Mouse (Mus musculus) yolk sac, embryonic 10.5 days (tissue): ENCODE data around the gene Dlx5.

Experiments
- DNase-seq: peaks from one replicate; pipeline ENCODE4 v3.0.0-alpha.2; 2017; ENCODE audit warnings: low spot score

The Dlx5 gene

DNA sequence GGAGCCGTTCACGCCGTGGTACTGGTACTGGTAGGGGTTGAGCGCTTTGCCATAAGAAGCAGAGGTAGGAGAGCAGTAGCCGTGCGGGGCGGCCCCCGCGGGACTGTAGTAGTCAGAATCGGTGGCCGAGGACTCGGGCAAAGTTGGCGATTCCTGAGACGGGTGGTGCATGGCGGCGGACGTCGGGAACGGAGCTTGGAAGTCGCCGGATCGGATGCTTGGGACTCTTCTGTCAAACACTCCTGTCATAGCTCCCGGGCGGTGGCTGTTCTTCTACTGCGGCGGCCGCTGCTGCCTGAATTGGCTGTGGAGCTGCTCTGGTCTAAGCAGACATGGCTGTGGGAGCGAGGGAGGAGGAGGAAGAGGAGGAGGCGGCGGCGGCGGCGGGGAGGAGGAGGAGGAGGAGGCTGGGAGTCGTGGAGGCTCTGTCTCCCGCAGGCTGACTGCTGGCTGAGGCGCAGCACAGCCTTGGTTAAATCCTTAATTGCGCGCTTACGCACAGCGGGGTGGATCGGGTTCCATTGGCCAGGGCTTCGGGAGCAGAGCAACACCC, at the start of gene Dlx5:
Dlx5 (minus strand) TSS at position 448 of the 553 bp plus-strand sequence.
- no peak for DNase-seq

DNA sequence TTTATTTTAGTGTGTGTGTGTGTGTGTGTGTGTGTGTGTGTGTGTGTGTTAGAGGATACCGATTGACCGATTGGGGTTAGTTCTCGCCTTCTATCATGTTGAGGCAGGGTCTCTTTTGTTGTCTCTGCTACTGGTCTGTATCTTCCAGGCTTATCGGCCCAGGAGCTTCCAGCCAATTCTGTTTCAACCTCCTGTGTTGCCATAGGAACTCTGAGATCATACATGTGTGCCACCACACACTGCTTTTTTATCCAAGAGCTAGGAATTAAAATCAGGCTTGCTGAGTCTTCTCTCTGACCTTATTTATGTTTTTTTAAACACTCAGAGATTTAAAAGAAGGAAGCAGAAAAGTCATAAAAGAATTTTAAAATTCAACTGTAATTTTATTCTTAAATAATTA, 49.6 kb upstream of the Dlx5 start:
- no peak for DNase-seq

DNA sequence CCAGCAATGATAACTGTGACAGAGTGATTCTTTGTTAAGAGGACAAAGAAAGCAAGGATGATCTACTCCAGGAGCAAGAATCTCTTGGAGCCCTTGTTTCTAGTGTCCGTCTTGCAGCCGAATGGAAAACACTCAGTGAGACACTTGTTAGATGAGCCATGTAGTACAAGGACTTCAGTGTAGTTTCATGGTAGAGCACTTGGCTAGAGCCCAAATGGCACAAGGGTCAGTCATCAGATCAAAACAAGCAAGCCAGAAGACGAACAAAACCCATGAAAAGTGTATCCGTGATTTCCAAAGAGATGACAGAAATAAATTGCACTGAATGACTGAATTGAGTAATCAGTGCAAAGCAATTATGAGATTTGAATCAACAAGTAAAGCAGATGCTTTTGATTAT, 48.9 kb upstream of the Dlx5 start:
- DNase-seq = no peak

DNA sequence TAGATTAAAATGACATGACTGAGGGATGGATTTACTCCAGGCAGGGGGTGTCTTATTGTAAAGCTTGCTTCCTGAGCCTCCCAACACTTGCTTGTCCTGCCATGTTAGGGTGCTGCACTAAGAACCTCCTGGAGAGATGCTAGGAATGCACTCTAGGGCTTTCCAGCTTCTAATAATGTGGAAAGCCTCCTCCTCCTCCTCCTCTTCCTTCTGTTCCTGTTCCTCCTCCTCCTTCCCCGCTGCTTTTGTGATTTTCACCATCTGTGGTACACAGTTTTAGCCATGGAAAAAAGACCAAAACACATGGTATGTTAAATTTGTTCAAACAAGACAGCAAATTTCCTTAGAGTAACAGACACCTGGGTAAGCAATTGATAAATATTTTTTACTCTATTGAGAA, 43.4 kb upstream of the Dlx5 start:
- no peak for DNase-seq

DNA sequence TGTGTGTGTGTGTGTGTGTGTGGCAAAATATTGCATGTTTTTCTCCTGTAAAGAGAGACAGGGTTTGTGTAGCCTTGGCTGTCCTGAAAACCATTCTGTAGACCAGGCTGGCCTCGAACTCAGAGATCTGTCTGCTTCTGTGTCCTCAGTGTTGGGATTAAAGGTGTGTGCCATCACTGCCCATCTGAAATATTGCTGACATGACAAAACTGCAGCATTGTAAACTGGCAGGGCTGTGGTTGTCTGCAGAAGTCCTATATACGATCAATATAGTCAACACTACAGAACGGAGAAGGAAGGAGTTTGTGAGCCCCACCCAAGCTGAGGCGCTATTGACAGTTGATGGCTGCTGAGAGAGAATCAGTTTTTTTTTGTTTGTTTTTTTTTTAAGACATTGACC, 35.4 kb upstream of the Dlx5 start:
- no peak for DNase-seq

DNA sequence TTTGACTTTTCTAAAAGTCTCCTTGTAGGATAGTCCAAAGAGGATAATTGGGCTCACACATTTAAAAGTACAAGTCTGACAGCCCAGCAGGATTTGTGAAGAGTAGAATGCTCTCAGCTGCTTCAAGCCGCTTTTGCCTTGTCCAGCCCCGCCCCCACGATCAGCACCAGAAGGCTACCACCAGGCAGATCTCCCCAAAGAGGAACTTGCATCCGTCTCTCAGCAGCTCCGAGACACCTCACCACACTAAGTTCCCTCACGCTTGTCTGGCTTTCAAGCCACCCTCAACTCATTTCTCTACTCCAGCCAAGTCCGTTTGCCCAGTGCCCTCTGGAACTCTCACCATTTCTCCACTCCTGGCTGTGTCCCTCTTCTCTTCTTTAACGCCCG, 33.6 kb upstream of the Dlx5 start:
- no peak for DNase-seq

DNA sequence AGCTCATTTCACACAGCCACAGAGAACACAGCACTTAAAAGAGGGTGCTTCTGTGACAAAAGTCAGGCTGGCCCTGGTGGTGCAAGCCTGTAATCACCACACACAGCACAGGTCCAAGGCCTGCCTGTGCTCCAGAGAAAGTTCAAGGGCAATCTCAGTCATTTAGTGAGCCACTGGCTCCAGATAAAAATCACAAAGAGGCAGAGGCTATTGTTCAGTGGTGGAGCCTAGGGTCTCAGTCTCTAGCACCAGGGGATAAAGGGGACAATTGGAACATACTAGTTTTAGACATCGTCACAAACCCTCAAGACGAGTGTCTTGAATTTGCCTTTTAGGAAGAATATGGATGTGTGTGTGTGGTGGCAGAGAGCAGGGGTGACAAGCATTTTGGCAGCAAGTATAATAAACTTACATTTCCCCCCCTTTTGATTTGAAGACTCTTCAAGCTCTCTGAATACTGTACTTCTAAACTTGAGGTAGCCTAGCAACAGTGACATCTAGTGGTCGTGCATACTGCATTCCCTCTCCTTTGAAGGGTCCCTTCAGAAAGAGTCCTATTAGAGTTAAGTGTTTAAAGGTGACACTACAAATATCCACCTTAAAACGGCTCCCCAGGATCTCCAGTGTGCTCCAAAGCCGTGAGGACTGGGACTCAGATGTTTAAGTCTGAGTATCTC, 33.1 kb upstream of the Dlx5 start:
- DNase-seq = no peak

DNA sequence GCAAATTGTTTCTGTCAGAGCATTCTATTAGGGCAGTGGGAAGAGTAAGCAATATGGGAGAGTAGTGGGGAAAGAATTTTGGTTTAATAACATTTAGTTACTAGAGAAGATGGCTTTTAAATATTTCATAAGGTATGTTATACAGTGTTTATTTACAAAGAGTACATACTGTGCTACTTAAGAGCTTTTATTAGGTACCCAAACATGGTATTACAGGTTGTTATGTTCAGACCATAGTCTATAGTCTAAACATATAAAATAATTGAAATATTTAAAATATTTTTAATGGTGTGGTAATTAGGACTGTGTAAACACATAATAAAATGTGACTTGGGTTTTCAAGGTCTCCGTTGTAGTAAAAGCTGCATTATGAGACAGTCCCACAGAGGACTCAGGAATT, 32.4 kb upstream of the Dlx5 start:
- DNase-seq = no peak

DNA sequence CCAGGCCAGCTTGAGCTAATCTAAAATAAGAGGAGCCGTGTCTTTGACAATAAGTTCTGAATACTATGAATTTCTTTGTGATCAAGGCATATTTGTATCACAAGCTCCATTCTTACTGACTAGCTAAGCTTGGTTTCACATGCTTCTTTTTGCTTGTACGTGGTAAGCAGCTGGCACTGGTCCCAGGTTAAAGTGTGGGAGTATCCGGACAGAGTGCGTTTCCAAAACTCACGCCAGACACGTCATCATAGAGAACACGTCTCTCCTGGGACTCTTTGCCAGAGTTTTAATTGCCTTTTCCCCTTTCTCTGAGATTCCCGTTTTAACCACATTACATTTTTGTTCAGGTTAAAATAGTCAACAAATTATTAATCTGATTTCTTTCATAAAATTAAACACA, 27.7 kb upstream of the Dlx5 start:
- no peak for DNase-seq

DNA sequence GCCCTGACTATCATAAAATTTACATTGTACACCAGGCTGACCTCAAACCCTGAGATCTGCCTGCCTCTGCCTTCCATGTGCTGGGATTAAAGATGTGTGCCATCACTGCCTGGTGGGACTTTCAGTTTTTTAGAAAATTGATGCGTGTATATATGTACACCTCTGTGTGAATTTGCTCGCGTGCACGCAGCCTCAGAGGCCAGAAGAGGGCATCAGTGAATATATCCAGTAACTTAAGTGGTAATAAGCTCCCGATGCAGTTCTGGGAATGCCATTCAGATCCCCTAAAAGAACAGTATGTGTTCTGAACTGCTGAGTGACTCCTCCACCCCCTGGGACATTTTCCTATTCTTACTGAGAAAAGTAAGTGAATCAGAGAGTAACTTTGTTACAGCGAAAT, 8.2 kb upstream of the Dlx5 start:
- no peak for DNase-seq

DNA sequence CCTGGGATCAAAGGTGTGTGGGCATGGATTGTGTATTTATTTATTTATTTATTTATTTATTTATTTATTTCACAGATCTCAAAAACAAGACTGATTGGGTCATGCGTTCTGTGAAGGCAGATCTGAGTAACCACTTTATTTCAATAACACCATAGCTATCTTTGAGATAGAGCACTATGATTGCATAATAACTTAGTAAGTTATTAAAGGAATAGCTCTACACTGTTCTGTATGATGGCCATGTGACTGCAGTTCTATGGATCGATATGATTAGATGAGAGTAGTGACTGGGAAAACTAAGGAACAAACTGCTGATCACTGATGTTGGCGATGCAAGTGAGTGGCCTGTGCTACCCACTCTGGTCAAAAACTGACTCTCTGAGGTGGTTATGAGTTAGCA, 4.3 kb upstream of the Dlx5 start:
- DNase-seq = no peak

DNA sequence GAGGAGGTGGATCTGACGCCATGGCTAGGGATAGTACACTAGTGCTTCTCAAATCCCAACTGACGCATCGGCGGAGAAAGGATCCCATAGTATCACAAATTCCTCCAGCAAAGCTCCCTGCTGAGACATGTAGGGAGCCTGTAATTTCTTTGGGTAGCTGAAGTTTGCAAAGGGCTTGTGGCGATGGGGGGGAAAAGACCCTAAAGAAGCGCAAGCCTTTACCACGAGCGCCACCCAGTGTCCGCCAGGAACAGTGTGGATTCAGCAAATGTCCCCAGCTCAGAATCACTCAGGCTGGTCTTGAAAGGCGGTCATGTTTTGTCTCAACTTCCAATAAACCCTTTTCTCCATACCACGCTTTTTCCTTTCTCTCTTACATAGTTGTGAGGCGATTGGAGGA, 3.0 kb upstream of the Dlx5 start:
- peak; percentile 22 for DNase-seq

DNA sequence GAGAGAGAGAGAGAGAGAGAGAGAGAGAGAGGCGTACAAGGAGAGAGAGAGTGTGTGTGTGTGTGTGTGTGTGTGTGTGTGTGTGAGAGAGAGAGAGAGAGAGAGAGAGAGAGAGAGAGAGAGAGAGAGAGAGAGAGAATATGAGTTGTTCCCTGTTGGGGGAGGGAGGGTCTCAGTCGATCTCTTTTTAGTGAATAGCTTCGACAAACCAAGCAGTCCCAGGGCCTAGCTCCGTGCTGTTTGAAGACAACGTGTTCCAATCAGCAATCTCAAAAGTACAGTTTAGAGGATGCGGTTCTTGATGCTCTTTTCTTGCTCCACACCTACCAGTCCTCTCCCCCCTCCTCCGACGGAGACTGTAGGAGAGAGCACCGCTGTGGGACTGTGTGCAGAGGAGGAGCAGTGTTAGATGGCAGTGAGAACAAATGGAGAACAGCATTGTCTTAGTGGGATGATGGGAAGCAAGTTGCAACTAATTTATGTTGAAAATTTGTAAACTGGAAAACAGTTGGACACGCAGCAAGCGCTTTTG, 447 bp upstream of the Dlx5 start:
- no peak for DNase-seq

DNA sequence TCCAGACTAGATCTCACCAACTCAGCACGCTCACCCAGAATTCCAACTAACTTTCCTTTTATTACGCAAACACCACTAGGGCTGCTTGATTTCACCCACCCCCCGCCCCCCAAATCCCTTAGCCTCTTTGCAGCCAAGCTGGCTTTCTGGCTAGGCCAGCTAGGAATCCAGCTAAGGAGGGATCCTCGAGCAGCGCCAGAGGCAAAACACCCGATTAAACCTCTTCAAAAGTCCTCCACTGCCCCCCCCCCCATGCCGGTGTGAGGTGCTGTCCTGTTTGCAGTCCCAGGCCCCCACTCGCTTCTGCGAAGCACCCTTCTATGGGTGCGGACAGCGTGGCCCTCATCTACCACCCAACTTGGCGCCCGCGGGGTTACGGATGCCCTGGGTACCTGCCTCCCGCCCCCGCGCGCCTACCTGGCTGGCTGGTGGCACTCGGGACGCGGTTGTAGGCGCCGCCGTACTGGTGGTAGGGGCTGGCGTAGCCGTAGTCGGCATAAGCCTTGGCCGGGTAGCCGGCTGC, 709 bp downstream of the Dlx5 start:
- no peak for DNase-seq

DNA sequence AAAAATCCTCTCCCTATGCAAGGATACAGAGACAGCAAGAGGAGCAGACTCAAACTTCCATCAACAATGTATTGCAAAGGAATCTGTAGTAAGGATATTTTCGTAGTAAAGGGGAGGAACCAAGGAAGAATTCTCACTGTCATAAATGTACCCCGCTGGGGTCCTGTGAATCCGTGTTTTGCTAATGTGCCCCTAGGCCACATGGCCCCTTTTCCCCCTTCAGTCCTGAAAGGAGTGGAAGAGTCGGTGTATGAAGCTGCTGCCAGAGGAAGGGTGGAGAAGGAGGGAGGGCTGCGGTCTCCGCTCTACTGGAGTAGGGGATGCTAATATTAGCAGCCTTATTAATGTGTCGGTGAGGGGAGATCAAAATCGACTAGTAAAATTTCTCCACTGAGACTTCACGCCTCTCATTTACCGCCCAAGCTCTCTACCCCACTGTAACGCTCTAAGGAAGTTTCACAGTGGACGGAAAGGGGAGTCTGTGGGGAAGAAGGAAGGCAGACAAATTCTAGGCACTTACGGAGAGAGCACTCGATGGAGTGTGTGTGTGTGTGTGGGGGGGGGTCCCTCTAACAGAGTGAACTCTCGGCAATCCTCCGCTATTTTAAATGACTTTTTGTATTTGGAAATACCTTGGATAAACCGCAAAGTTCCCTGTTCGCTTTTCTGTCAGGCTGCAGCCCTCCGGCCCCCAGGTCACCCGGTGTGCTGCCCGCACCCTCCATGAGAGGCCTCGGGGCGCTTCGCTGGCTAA, 1.3 kb downstream of the Dlx5 start:
- no peak for DNase-seq

DNA sequence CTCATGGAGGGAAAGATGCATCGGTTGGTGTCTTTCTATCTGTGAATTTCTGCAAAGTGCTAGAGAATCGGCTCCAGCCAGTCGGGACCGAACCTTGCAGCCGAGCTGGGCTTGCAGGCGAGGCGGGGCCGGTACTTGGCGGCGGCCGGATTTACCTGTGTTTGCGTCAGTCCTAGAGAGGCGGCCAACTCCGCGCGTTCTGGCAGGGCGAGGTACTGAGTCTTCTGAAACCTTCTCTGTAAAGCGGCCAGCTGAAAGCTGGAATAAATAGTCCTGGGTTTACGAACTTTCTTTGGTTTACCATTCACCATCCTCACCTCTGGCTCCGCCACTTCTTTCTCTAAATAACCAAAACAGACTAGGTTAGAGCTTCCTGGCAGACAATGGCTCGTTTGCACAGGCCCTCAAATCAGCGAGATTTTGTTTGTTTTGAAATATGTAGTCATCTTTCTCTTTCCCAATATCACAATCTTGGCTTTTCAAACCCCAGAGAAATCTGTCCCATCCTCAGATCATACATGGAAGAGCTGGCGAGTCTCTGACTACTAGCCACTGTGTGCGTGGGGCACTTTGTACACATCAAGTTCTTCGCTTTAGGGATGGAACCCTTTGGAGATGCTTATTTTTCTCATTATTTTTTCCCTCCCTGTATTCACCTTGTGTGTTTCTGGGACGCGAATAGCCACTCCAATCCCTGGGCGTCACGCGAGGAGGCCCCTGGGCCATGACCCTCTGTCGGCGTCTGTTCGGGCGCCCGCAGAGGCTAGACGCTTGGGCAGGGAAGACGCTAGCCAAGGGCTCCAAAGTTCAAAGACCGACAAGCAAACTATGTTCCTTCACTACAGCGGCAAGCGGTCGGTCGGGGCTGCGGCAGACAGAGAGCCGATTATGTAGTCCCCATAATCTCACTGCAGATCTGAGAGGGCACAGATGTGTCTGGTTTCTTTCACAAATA, 2.2 kb downstream of the Dlx5 start:
- no peak for DNase-seq

DNA sequence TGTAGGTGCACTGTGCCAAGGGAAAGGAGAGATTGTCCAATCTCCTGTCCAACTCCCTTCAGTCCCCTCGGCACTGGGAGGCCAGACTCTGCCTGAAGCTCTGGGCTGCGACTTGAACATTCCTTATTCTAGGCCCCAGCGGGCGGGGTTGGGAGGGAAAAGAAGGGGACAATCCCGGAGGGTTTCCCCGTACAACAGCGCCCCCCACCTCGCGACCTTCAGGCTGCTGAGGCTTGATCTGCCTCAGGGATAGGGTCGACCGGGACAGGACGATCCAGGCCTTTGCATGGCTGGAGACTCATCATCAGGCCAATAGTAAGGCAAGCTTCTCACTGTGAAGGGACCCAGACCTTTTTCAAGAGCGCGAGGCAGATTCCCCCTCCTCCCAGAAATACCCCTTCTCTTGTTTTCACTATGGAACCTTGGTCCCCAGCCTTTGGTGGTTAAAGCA, 3.0 kb downstream of the Dlx5 start:
- no peak for DNase-seq

DNA sequence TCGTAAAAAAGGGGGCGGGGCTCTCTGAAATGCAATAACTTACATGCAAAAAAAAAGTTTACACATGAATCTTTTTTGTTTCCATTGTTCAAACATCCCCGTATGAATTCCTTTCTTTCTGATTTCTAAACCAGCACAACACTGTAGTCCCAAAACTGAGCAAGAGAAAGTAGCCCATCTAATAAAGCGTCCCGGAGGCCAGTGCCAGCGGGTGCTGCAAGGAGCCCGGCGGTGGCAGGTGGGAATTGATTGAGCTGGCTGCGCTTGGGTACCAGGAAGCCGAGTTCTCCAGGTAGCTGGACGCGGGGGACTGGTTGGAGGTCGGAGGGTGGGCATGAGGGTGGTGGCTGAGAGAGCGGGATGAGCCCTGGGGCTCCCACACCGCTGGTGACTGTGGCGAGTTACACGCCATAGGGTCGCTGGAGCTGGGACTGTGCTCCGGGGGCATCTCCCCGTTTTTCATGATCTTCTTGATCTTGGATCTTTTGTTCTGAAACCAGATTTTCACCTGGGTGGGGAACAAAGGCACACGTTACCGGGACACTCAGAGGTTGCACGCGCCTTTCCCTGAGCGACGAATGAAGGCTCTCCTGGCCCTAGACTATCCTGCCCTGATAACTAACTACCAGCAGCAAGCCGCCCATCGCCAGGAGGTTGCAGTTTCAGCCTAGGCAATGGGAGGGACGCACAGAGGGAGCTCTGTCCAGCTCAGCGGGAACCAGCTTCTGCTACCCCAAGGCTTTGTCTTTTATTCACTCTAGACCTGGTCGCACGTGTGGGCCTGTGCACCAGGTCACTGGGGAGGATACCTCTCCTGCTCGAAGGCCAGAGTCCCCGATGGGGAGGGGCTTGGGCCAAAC, 3.7 kb downstream of the Dlx5 start:
- DNase-seq = no peak

DNA sequence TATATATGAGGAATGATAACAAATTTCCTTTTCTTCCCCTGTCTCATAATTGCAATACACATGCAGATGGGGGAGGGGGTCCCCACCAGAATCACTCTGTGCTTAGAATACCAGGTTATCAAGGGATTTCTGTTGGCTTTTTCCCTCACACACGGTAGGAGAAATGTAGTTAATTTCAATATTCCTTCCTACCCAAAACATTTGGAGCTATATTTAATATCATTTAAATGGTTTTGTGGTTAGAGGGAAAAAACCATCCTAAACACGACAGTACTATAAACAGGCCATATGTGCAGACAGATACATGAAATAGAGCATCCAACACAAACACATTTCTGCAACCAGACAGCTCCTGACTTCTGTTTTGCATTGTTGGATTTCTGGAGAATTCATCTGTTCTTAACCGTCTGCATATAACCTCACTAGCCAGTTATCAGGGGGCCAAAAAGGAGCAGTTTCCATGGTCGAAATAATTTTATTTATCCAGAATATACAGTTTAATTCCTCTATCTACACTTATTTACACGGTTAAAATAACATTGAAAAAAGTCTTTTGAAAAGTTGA, 4.5 kb downstream of the Dlx5 start:
- no peak for DNase-seq

DNA sequence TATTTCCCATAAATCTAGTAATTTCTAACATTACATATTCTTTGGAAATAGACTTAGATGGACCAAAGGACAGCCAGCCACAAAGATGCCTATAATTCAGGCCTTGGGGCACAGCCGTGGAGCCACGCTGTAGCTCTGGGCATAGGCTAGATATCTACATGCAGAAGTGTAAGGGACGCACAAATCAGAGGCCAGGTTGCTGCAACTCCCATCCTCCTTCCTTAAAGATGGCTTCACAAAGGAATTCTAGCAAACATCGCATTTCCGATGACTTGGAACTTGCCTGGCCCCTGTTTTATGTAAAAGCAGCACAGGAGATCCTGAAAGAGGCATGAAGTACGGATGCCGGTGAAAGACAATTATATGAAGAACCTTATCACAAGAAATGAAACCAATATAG, 5.2 kb downstream of the Dlx5 start:
- no peak for DNase-seq

DNA sequence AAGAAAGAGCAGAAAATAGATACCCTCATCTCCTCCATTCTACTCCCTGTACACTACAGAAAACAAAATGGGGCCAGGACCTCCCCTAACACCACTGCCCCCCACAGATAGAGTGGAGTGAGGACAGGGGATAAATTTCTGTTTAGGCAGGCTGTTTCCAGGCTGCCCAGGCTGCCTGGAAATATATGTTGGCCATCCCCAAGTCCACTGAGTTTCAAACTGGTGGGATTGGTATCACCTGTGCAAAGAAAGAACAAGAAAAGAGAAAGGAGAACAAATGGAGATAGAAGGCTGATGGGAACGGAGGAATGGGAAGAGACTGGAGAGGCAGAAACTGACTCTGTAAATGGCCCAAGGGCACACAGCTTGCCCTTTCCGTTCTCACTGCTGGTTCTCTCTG, 5.7 kb downstream of the Dlx5 start:
- DNase-seq = no peak
